Mouse (Mus musculus) small intestine, adult 2 months (tissue): ENCODE measurements around the gene Dusp10.

Source experiments
- CTCF ChIP-seq: fragments of 200-500 bp; IDR thresholded peaks from 2 replicates; pipeline ENCODE4 v1.5.1; 2012; ENCODE audit warnings: low read depth, mild to moderate bottlenecking, control low read depth, inconsistent platforms, low read length, moderate library complexity, mixed read lengths; ENCODE audit not compliant: insufficient replicate concordance, insufficient read length; ENCODE audit errors: extremely low read depth
- POLR2A ChIP-seq: fragments of 200-500 bp; IDR thresholded peaks from 2 replicates; pipeline ENCODE4 v1.6.1; 2012; ENCODE audit warnings: low read depth, mild to moderate bottlenecking, control low read depth, inconsistent platforms, low read length, moderate library complexity

DNA sequence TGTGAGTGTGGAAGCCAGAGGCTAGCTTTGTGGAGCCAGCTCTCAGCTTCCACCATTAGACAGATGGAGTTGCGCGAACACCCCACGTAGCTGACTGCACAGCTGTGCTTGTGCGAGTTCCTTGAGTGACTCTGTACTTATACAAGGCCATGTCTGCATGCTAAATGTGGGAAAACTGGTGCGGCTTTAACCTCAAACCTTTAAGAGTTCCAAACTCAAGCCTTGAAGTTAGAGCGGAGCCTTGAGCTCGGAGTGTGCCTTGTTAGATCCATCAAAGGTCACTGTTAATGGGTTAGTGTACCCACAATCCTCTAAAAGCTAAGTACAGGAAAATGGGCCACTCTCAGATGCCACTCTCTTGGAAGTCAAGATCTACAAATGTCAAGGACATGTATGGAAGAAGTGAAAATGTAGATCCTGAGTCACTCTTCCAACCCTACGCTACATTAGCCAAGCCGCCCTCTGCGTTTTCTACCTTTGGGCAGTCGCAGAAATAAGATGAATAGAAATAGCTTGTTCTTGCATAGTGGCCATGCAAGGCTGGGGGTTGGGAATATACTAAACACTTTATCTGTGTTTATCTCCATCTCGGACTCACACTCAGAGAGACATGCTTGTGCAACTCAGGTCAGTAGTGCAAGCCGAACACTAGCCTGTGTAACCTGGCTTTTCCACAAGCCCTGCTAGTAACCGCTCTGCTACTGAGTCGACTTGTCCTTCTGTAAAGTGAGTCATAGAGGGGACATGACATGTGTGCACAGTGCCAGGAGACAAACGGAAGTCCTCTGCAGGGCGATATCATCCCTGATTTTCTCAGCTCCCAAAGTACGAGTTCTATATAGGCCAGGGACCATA, 54.8 kb downstream of the Dusp10 start:
- no peak for TF ChIP-seq CTCF
- TF ChIP-seq POLR2A = no peak
